Mouse (Mus musculus) liver, adult 2 months (tissue): ENCODE measurements around the gene Urb2.

ENCODE experiments used
- CTCF ChIP-seq: fragments of 200-500 bp; IDR thresholded peaks from 2 replicates; pipeline ENCODE4 v1.5.1; 2011; ENCODE audit warnings: low read depth, low read length, control low read depth
- POLR2A ChIP-seq: fragments of 200-500 bp; IDR thresholded peaks from 2 replicates; pipeline ENCODE4 v1.6.1; 2011; ENCODE audit warnings: low read length, control low read depth; ENCODE audit not compliant: insufficient read depth; ENCODE audit errors: extremely low read depth

DNA sequence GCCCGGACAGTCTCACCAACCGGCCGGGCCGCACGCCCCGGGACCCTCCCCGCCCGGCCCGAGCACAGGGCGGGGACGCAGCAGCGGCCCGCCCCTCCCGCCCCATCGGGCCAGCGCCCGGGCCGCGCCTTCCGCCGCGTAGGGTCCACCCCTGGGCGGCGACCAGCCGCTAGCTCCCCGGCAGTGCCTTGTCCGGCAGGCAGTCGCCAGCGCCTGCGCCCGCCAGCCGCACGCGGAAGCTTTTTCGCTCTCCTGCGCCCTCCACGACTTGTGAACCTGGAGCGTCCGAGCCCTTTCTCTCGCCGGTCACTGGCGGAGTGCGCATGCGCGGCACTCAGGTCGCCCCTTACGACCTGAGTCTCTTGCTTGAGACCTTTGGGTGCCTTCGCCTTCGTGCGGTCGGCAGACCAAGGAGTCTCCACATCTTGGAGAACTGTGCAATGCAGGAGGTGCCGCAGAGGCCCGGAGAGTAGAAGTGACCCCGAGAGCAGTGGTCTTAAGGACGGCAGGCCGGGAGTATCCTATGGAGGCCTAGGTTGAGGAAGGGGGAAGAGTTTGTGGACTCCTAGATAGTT lies 38.4 kb upstream of the Urb2 start, which contains the start of gene Abcb10:
- TF ChIP-seq POLR2A (peak; percentile 93), CTCF (no peak)
